Mouse (Mus musculus): Measurements from ENCODE around the gene Nkapd1. TPM values are rescaled to one million over a fixed set of nuclear protein-coding genes. Genes with fewer than 3 reads are reported as not detected.
A peak's percentile ranks its signal among the peaks of the same experiment; 100 is the strongest.
"Not testable (repeated sequence)": the region's sequence is repeated elsewhere in the genome, so short reads cannot be mapped to it uniquely, and the experiment has no call there.

The Nkapd1 gene
- 10 to 100 TPM; 10.2 to 12.4 (median 11.1) TPM for total RNA-seq (2022)

GRCm38 (mm10) chr9:50616766-50617603, at the start of gene Nkapd1, which contains the start of gene Pih1d2:
Gene Nkapd1 (minus strand): TSS chr9:50617464.
Gene Pih1d2 (plus strand): TSS chr9:50617321.
- DNase-seq (ENCODE audit: low spot score in 2 of 2) = peak; percentile 78

- no peak for DNase-seq (ENCODE audit: low spot score in 2 of 2)
Observed at GRCm38 (mm10) chr9:50666442-50666841, 49.2 kb upstream of the Nkapd1 start.

- no peak for DNase-seq (ENCODE audit: low spot score in 2 of 2)
Observed at GRCm38 (mm10) chr9:50664826-50665225, 47.6 kb upstream of the Nkapd1 start.

- peak; percentile 14 to 24 for DNase-seq (ENCODE audit: low spot score in 2 of 2)
Observed at GRCm38 (mm10) chr9:50660431-50660830, 43.2 kb upstream of the Nkapd1 start.

- peak; percentile 78 to 83 for DNase-seq (ENCODE audit: low spot score in 2 of 2)
Observed at GRCm38 (mm10) chr9:50659392-50660217, 42.3 kb upstream of the Nkapd1 start, which contains the start of gene Dlat. Gene Dlat (minus strand): TSS chr9:50659780.

GRCm38 (mm10) chr9:50658941-50659388, 41.7 kb upstream of the Nkapd1 start:
- peak in 1 of 2 experiments; percentile 18 for DNase-seq (ENCODE audit: low spot score in 2 of 2)

GRCm38 (mm10) chr9:50658391-50658790, 41.1 kb upstream of the Nkapd1 start:
- no peak for DNase-seq (ENCODE audit: low spot score in 2 of 2)

GRCm38 (mm10) chr9:50650503-50650902, 33.2 kb upstream of the Nkapd1 start:
- no peak for DNase-seq (ENCODE audit: low spot score in 2 of 2)

GRCm38 (mm10) chr9:50646826-50647370, 29.6 kb upstream of the Nkapd1 start:
- peak in 1 of 2 experiments; percentile 9 for DNase-seq (ENCODE audit: low spot score in 2 of 2)

- no peak for DNase-seq (ENCODE audit: low spot score in 2 of 2)
Observed at GRCm38 (mm10) chr9:50634270-50634669, 17.0 kb upstream of the Nkapd1 start.

- no peak for DNase-seq (ENCODE audit: low spot score in 2 of 2)
Observed at GRCm38 (mm10) chr9:50633059-50633458, 15.8 kb upstream of the Nkapd1 start.

GRCm38 (mm10) chr9:50632016-50632688, 14.9 kb upstream of the Nkapd1 start:
- DNase-seq (ENCODE audit: low spot score in 2 of 2) = no peak

- not testable (repeated sequence) for DNase-seq (ENCODE audit: low spot score in 2 of 2)
Observed at GRCm38 (mm10) chr9:50630903-50631302, 13.6 kb upstream of the Nkapd1 start.

GRCm38 (mm10) chr9:50617794-50618330, 598 bp upstream of the Nkapd1 start:
- no peak for DNase-seq (ENCODE audit: low spot score in 2 of 2)

- no peak for DNase-seq (ENCODE audit: low spot score in 2 of 2)
Observed at GRCm38 (mm10) chr9:50616161-50616560, 1.1 kb downstream of the Nkapd1 start.

- DNase-seq (ENCODE audit: low spot score in 2 of 2) = no peak
Observed at GRCm38 (mm10) chr9:50612115-50612514, 5.1 kb downstream of the Nkapd1 start.

- DNase-seq (ENCODE audit: low spot score in 2 of 2) = no peak
Observed at GRCm38 (mm10) chr9:50604338-50604737, 12.9 kb downstream of the Nkapd1 start.

- no peak for DNase-seq (ENCODE audit: low spot score in 2 of 2)
Observed at GRCm38 (mm10) chr9:50603998-50604324, 13.3 kb downstream of the Nkapd1 start.

GRCm38 (mm10) chr9:50603189-50603997, 13.9 kb downstream of the Nkapd1 start, which contains the start of the genes Sdhd and Timm8b:
Gene Sdhd (minus strand): TSS chr9:50603812.
Gene Timm8b (plus strand): TSS chr9:50603910.
- DNase-seq (ENCODE audit: low spot score in 2 of 2) = peak; percentile 86 to 91
